Mouse (Mus musculus) hindbrain, embryonic 16.5 days (tissue): Measurements from ENCODE around the gene Wdr70. TPM values are rescaled to one million over a fixed set of nuclear protein-coding genes. Genes with fewer than 3 reads are reported as not detected.

Source experiments
- ATAC-seq: fragments of 200-750 bp; cut with Nextera tagmentation; 2 replicates; pipeline ENCODE4 v1.8.0; 2017; ENCODE audit warnings: moderate TSS enrichment, moderate library complexity
- H3K27ac ChIP-seq: fragments of 300-500 bp; sonication (generic); 2 replicates; pipeline ENCODE4 v1.5.1; 2014; ENCODE audit warnings: low read depth, mild to moderate bottlenecking, control low read depth, low read length, moderate library complexity
- H3K27me3 ChIP-seq: fragments of 300-500 bp; sonication (generic); replicated peaks from 2 replicates; pipeline ENCODE4 v1.6.1; 2014; ENCODE audit warnings: low read length; ENCODE audit not compliant: control insufficient read depth, insufficient read depth
- H3K36me3 ChIP-seq: fragments of 300-500 bp; sonication (generic); 2 replicates; pipeline ENCODE4 v1.6.1; 2014; ENCODE audit warnings: mild to moderate bottlenecking, low read length, moderate library complexity, mixed read lengths; ENCODE audit not compliant: control insufficient read depth, insufficient read depth
- H3K4me1 ChIP-seq: fragments of 300-500 bp; sonication (generic); 2 replicates; pipeline ENCODE4 v1.6.1; 2014; ENCODE audit warnings: low read depth, low read length; ENCODE audit not compliant: control insufficient read depth, insufficient read depth
- H3K4me2 ChIP-seq: fragments of 300-500 bp; sonication (generic); 2 replicates; pipeline ENCODE4 v1.6.1; 2014; ENCODE audit warnings: mild to moderate bottlenecking, low read length, control low read depth, moderate library complexity
- H3K4me3 ChIP-seq: fragments of 300-500 bp; sonication (generic); 2 replicates; pipeline ENCODE4 v1.5.1; 2014; ENCODE audit warnings: mild to moderate bottlenecking, low read length, control low read depth, moderate library complexity
- H3K9ac ChIP-seq: fragments of 300-500 bp; sonication (generic); 2 replicates; pipeline ENCODE4 v1.6.1; 2014; ENCODE audit warnings: low read depth, mild to moderate bottlenecking, control low read depth, low read length, moderate library complexity
- H3K9me3 ChIP-seq: fragments of 300-500 bp; sonication (generic); 2 replicates; pipeline ENCODE4 v1.6.1; 2014; ENCODE audit warnings: mild to moderate bottlenecking, low read length, moderate library complexity; ENCODE audit not compliant: control insufficient read depth
- WGBS: fragments of 180-500 bp; shearing (Covaris S2); extraction: QIAGEN DNeasy Blood & Tissue Kit; methylation state at CpG from one replicate; pipeline ENCODE4 v1.1.7; 2014; 5-methylcytosine and 5-hydroxymethylcytosine counted together
- polyA plus RNA-seq: library from polyadenylated mRNA; unstranded; fragments of >200 nt; fragmentation: Nextera tagmentation; extraction: Ambion mirVana; gene quantifications from 2 replicates; pipeline ENCODE4 v1.2.1, GENCODE M21; 2015

Gene Wdr70
- 71.3 and 75.2 TPM in 2 replicates for polyA plus RNA-seq

- Histone ChIP-seq H3K27me3 (no peaks in the 10 kb centered on the region), H3K9ac (peak within 1 kb of the TSS; percentile 85), H3K36me3 (0 out of 2 replicates have a peak, but pooled peaks cover 3% of the 10 kb centered on the region), H3K27ac (peak within 1 kb of the TSS; percentile 63; the same call in 1 of the 2 replicates), H3K4me3 (peak within 1 kb of the TSS; percentile 89), H3K4me1 (peaks cover 4% of the 10 kb centered on the region), H3K4me2 (peak within 1 kb of the TSS; percentile 64), H3K9me3 (no peaks in the 10 kb centered on the region)
- peak; percentile 97 for ATAC-seq
- WGBS: 3% methylated on average over 55 of the region's 56 CpGs
Measured at GRCm38 (mm10) chr15:8098774-8099749, at the start of gene Wdr70. Gene Wdr70, minus strand, starts transcription at chr15:8099209.

- no peak overlapping the region for H3K4me3 ChIP-seq
Measured at GRCm38 (mm10) chr15:8135606-8136005, 36.6 kb upstream of the Wdr70 start.

GRCm38 (mm10) chr15:8131761-8132160 lies 32.8 kb upstream of the Wdr70 start:
- H3K9ac ChIP-seq: no peak overlapping the region
- no peaks in the 10 kb centered on the region for H3K27me3 ChIP-seq
- H3K27ac ChIP-seq: no peak overlapping the region
- H3K36me3 ChIP-seq: peaks cover 46% of the 10 kb centered on the region
- no peak for ATAC-seq
- H3K4me3 ChIP-seq: no peak overlapping the region
- no peak overlapping the region for H3K4me2 ChIP-seq
- H3K9me3 ChIP-seq: no peaks in the 10 kb centered on the region
- no peaks in the 10 kb centered on the region for H3K4me1 ChIP-seq

More at GRCm38 (mm10) chr15:8135606-8136005, 36.6 kb upstream of the Wdr70 start:
- H3K9me3 ChIP-seq: no peaks in the 10 kb centered on the region
- no peaks in the 10 kb centered on the region for H3K27me3 ChIP-seq
- WGBS: 93% methylated on average over 5 of the region's 5 CpGs
- peaks cover 40% of the 10 kb centered on the region for H3K36me3 ChIP-seq
- H3K9ac ChIP-seq: no peak overlapping the region
- H3K4me2 ChIP-seq: no peak overlapping the region
- ATAC-seq: no peak
- H3K27ac ChIP-seq: no peak overlapping the region
- no peaks in the 10 kb centered on the region for H3K4me1 ChIP-seq

GRCm38 (mm10) chr15:8131268-8131667 lies 32.3 kb upstream of the Wdr70 start:
- Histone ChIP-seq H3K4me3 (no peak overlapping the region), H3K4me1 (no peaks in the 10 kb centered on the region), H3K9me3 (no peaks in the 10 kb centered on the region), H3K27ac (no peak overlapping the region), H3K9ac (no peak overlapping the region), H3K4me2 (no peak overlapping the region), H3K27me3 (no peaks in the 10 kb centered on the region), H3K36me3 (peaks cover 47% of the 10 kb centered on the region)
- 96% methylated on average over 3 of the region's 3 CpGs for WGBS
- ATAC-seq: no peak

- no peak overlapping the region for H3K4me3 ChIP-seq
- 79% methylated on average over 1 of the region's 1 CpGs for WGBS
- no peaks in the 10 kb centered on the region for H3K27me3 ChIP-seq
- no peak overlapping the region for H3K9ac ChIP-seq
- H3K4me2 ChIP-seq: no peak overlapping the region
- H3K9me3 ChIP-seq: no peaks in the 10 kb centered on the region
- ATAC-seq: no peak
- H3K27ac ChIP-seq: no peak overlapping the region
- H3K4me1 ChIP-seq: no peaks in the 10 kb centered on the region
- peaks cover 41% of the 10 kb centered on the region for H3K36me3 ChIP-seq
Measured at GRCm38 (mm10) chr15:8129281-8129680, 30.3 kb upstream of the Wdr70 start.

GRCm38 (mm10) chr15:8109782-8110181 lies 10.8 kb upstream of the Wdr70 start:
- no peak for ATAC-seq
- no peaks in the 10 kb centered on the region for H3K27me3 ChIP-seq
- H3K4me2 ChIP-seq: peak overlapping the region; percentile 89
- WGBS: 7% methylated on average over 8 of the region's 8 CpGs
- peaks cover 20% of the 10 kb centered on the region for H3K4me1 ChIP-seq
- H3K9ac ChIP-seq: peak overlapping the region; percentile 77
- H3K27ac ChIP-seq: no peak overlapping the region
- H3K9me3 ChIP-seq: no peaks in the 10 kb centered on the region
- peaks cover 6% of the 10 kb centered on the region; the same call in 1 of the 2 replicates for H3K36me3 ChIP-seq
- peak overlapping the region; percentile 85 for H3K4me3 ChIP-seq

GRCm38 (mm10) chr15:8108966-8109743 lies 10.1 kb upstream of the Wdr70 start, which contains the start of gene Nup155:
Gene Nup155, plus strand, starts transcription at chr15:8109273.
- WGBS: under 1% methylated on average over 51 of the region's 54 CpGs
- Histone ChIP-seq H3K27me3 (no peaks in the 10 kb centered on the region), H3K9me3 (no peaks in the 10 kb centered on the region), H3K36me3 (peaks cover 6% of the 10 kb centered on the region; the same call in 1 of the 2 replicates), H3K9ac (peak within 1 kb of the TSS; percentile 77), H3K27ac (peak within 1 kb of the TSS; percentile 76), H3K4me3 (peak within 1 kb of the TSS; percentile 85), H3K4me2 (peak within 1 kb of the TSS; percentile 89), H3K4me1 (peaks cover 20% of the 10 kb centered on the region)
- peak; percentile 99 for ATAC-seq

GRCm38 (mm10) chr15:8108360-8108965 lies 9.5 kb upstream of the Wdr70 start:
- H3K4me3 ChIP-seq: peak overlapping the region; percentile 85
- H3K9ac ChIP-seq: peak overlapping the region; percentile 71
- peaks cover 20% of the 10 kb centered on the region for H3K4me1 ChIP-seq
- peak; percentile 31 for ATAC-seq
- 65% methylated on average over 19 of the region's 19 CpGs for WGBS
- no peaks in the 10 kb centered on the region for H3K9me3 ChIP-seq
- H3K36me3 ChIP-seq: no peaks in the 10 kb centered on the region
- H3K4me2 ChIP-seq: peak overlapping the region; percentile 59
- H3K27ac ChIP-seq: peak overlapping the region; percentile 76
- no peaks in the 10 kb centered on the region for H3K27me3 ChIP-seq
